Mouse (Mus musculus): Measurements from ENCODE around the gene Blvrb.
"Not testable (repeated sequence)": the region's sequence is repeated elsewhere in the genome, so short reads cannot be mapped to it uniquely, and the experiment has no call there.

Blvrb gene

GRCm38 (mm10) chr7:27483860-27484259 lies 36.1 kb downstream of the Blvrb start:
- DNase-seq (ENCODE audit: low spot score) = no peak

DNA sequence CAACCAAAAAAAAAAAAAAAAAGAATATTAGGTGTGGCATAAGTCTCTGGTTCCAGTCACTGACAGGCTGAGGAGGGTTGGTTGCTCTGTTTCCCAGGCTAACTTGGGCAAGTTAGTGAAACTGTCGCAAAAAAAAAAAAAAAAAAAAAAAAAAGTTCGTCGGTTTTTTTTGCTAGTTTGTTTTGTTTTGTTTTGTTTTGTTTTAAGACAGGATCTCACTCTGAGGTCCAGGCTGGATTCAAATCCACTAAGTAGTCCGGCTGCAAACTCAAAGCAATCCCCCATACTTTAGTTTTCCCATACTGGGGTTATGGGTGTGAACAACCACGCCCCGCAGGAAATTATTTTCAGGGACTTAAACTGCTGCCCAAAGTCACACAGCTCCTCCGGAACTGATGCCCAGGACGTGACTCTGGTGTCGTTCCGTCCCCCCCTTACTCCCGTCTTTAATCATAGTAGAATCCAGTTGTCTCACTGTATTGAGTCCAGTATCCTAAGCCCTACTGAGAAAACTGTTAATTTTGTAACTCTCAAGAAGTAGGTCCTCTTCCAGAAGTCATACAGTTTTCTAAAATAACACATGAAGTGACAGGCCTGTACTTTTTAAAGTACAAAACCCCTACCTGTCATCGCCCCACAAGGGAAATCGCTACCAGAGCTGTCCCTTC lies 38.5 kb downstream of the Blvrb start:
- no peak for DNase-seq (ENCODE audit: low spot score)

DNA sequence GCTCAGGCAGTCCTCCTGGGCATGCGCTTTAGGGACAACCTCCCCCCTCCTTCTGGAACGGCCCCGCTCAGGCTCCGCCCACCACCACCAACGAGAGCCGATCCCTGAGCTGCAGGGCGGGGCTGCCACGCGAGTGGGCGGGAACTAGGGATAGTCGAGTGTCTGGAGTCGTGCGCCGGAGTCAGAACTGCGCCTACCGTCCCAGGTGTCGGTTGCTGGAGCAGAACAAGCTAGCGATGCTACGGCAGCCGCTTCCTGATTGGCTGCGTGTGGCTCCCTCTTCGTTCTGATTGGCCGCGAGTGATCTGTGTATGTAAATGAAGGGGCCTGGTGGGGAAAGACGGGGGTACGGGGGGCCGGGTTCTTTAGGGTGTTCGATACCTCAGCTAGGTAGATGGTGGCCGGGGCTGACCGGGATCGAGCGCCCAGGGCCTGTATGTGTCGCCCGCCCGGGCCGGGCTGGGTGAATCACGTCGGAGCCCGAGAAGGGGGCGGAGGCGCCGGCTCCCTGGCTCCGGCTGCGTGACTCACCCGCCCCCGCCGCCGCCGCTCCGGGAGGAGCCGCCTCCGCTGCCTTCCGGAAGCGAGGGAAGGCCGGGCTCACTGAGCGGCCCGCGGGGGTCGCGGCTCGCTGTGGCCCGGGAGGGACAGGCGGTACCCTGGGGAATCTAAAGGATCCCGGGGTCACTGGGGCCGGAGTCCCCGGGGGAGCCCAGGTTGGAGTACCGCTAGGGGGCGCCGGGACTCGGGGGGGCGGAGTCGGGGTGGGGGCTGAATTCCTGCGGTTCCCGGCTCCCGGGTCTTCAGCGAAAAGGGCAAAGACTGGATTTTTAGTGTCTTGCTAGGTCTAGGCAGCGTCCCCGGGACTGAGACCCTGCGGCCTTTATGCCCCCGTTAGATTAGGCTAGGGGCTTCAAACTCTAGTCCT lies 39.3 kb downstream of the Blvrb start, which contains the start of gene Sertad1:
Gene Sertad1 (plus strand): TSS at position 141 of the 928 bp plus-strand sequence.
- peak; percentile 99 for DNase-seq (ENCODE audit: low spot score)

DNA sequence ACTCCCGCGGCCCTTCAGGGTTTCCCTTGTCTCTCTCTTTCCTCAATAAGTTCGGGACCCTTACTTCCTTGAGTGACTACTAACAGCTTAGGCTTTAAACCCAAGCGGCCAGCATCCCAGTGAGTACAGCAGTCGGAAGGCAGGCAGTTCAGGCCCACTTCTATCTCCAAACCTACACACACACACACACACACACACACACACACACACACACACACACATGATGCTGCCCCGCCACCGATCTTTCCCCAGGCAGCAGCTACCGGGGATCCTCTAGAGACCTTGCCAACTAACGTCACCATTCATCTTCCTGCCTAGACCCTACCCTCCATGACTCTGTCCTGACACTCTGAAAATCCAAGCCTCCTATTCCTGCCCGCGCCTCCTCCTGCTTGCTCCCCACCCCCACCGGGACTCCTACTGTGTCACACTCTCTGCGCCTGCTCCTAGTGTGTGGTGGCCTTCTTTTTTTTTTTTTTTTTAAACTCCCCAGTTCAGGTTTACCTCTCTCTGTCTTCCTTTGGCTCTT lies 40.0 kb downstream of the Blvrb start:
- peak; percentile 60 for DNase-seq (ENCODE audit: low spot score)

DNA sequence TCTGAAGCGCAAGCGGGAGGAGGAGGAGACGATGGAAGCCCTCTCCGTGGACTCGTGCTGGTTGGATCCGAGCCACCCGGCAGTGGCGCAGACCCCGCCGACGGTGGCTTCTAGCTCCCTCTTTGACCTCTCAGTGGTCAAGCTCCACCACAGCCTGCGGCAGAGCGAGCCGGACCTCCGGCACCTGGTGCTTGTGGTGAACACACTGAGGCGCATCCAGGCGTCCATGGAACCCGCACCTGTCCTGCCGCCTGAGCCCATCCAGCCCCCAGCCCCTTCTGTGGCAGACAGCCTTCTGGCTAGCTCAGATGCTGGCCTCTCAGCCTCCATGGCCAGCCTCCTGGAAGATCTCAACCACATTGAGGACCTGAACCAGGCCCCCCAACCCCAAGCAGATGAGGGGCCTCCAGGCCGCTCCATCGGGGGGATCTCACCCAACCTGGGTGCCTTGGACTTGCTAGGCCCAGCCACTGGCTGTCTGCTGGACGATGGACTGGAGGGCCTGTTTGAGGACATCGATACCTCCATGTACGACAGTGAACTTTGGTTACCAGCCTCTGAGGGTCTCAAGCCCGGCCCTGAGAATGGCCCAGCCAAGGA lies 41.6 kb downstream of the Blvrb start:
- no peak for DNase-seq (ENCODE audit: low spot score)

DNA sequence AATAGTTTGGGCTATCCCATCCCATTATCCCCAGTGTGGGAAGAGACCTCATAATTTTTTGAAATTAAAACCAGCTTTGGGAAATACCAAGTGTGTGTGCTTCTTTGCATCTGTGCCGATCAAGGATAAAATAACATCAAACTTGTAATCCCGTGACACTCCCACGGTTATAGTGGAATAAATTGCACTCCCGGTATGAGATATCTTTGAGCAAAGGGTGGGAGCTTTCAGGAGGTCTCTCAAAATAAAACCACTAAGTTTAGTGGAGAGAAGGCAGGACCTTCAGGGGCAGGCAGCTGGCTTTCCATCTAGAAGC lies 42.4 kb downstream of the Blvrb start:
- DNase-seq (ENCODE audit: low spot score) = no peak

DNA sequence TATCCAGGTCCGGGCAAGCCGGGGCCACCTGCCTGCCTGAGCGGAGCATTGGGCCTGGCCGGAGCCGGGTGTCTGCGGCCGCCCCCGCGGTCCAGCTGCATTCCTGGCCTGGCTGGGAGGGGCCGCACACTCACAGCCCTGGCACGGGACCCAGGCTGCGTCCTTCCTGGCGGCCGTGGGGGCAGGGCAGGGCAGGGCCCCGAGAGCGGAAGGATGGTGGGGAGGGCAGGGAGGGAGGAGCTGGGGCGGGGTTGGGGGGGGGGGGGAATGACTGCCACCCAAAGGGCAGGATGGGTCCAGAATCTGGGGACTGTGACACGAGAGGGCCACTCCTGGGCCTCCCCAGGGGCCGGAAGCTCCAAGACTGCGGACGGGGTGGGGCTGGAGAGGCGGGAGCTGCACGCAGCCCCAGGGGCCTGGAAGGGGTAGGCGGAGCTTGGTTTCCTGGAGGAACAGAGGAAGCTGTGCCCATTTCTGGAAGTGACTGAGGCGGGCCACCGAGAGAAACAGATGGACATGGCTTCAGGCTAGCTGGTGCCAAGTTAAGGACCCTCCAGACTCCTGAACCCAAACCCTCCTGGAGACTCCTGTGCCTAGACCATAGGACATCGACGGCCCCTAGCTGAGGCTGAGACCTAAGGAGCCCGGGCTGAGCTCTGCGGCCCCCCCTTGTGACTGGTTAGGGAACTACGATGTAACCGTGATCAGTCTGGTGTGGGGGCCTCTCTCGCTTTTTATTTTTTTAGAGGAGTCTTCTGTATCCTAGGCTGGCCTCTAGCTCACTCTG lies 43.0 kb downstream of the Blvrb start:
- peak; percentile 94 for DNase-seq (ENCODE audit: low spot score)

GRCm38 (mm10) chr7:27491856-27492255 lies 44.1 kb downstream of the Blvrb start:
- DNase-seq (ENCODE audit: low spot score) = no peak

DNA sequence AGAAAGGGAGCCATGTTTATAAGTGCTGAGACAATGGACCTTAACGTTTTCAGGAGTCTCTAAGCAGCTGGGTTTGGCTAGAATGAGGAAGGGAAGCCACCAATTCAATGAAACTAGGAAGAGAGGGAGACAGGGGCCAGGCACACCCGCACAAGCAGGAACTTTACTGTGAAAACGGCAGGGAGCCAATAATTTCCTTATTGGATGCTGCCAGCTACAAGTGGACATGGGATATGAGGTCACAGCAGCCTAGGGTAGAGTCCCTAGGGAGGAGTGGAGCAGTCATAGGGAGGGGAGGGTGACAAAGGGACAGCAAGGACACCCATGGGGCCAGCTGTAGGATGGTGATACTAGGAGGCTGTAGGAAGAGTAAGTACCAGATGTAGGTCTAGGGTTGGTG lies 45.2 kb downstream of the Blvrb start:
- no peak for DNase-seq (ENCODE audit: low spot score)

GRCm38 (mm10) chr7:27493450-27493849 lies 45.7 kb downstream of the Blvrb start:
- no peak for DNase-seq (ENCODE audit: low spot score)

GRCm38 (mm10) chr7:27494659-27495367 lies 47.0 kb downstream of the Blvrb start:
- DNase-seq (ENCODE audit: low spot score) = not testable (repeated sequence)

GRCm38 (mm10) chr7:27499036-27499435 lies 51.3 kb downstream of the Blvrb start, which contains the start of gene Prx:
Prx (plus strand) TSS chr7:27499324.
- DNase-seq (ENCODE audit: low spot score) = no peak

DNA sequence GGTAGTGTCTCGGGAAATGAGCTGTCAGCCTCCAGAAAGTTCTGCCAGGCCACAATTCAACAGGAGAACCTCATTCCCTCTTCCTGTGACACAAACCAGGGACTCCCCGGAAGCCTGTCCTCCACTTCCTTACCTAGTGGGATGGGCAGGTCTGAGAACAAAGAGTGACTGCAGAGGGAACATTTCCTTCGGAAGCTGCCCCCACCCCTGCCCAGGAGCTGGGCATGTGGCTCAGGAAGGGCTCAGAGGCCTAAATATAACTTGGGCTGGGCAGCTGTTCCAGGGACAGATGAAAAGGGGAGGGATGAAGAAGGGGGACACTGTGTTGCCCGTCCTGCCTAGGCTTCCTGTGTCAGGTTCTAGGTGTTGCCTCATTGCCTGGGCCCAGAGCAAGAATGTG lies 53.8 kb downstream of the Blvrb start:
- DNase-seq (ENCODE audit: low spot score) = no peak

GRCm38 (mm10) chr7:27506765-27507370 lies 59.1 kb downstream of the Blvrb start:
- no peak for DNase-seq (ENCODE audit: low spot score)

GRCm38 (mm10) chr7:27507711-27508647 lies 60.2 kb downstream of the Blvrb start:
- DNase-seq (ENCODE audit: low spot score) = peak; percentile 99

- peak; percentile 51 for DNase-seq (ENCODE audit: low spot score)
Observed at GRCm38 (mm10) chr7:27508648-27509005, 60.8 kb downstream of the Blvrb start.

DNA sequence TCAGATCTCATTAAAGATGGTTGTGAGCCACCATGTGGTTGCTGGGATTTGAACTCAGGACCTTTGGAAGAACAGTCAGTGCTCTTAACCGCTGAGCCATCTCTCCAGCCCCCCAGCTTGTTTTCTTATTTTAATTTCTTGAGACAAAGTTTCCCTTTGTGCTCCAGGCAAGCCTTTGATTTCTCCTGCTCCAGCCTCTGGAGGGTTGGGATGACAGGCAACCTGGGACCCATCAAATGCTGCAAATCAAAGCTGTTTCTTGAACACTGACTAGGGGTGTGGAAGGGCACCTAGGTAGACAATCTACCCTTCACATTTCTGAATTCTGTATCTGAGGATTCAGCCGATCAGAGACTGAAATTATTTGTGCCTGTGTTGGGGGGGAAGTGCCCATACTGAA lies 63.0 kb downstream of the Blvrb start:
- no peak for DNase-seq (ENCODE audit: low spot score)

GRCm38 (mm10) chr7:27514961-27515360 lies 67.2 kb downstream of the Blvrb start:
- DNase-seq (ENCODE audit: low spot score) = no peak
